Mouse (Mus musculus) layer of hippocampus, adult 18-20 months (tissue): ENCODE measurements at regions not wholly inside any gene's neighbourhood (a gene's known extent, or its start where the extent isn't known, plus 50 kb on each side); places are given as distances from the start of the nearest gene placed in this dataset.
A peak's percentile ranks its signal among the peaks of the same experiment; 100 is the strongest.

Source experiments
- DNase-seq, 2 experiments: peaks; one replicate each; pipeline ENCODE4 v3.0.0; 2022; ENCODE audit warnings: low spot score in 2 of 2

DNA sequence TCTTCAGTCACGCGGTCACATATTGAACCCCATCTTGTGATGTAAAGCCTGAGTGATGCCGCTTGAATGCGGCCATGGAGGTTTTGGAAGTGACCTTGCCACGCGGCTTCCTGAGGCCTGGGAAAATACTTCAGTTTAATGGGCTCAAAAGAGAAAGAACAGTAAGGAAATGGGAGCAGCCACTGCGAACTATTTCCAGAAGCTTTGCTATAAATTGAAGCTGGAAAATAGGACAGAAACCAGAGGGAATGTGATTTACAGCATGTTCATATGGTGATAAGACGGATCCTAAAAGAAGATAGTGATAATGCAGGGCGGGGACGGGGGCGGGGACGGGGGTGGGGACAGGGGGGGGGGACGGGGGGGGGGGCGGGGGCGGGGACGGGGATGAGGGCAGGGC is 52.7 kb upstream of the Trpc4 start:
- no peak for DNase-seq

DNA sequence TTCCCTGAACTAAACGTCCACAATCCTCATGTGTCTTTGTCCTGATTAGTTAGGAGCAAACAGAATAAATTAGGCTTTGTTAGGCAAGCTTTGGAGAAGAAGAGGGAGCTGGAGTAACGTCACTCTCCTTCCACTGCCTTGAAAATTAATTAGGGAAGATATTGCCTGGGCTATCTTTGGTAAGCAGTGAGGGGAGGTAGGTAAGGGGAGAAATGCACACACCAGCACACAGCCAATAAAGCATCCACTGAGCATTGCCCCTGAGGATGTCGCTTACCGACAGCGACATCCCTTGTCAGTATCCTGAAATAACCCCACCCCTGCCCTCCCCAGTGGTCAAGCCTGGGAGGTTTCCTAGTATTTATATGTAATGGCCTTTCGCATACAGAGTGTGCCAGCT is 72.2 kb upstream of the Trpc4 start:
- no peak for DNase-seq

DNA sequence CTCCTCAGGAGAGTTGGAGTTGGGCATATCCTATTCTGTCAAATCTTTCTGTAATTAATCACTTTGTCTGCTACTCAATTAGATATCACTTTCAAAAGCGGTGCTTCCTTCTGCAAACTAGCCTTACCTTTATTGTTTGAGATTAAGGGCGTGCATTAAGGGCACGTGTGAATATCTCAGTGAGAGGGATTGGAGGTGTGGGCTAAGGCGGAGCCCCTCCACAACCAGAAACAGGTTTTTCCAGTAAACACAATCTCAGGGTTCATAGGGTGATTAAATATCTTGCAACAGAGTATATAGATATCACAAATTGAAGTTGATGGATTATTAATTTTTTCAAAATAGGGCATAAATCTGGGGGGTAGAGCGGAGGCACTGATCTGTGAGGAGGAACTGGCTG is 79.4 kb upstream of the Trpc4 start:
- DNase-seq: no peak

DNA sequence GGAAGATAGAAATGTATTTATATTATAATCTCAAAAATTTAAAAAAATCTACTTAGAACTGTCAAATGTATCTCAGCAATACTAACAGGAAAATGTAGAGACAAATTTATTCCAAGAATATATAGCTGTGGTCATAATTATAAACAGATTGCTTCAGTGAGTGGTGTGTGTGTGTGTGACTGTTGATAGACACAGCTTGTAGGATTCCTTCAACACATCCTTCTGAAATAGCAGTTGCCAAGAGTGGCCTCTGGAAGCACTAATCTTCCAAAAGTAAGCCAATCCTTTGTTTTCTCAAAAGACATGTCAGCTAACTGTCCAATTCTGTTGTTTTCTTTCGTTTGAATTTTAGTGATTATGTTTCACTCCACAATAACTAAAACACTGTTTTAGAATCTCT is 95.2 kb upstream of the Trpc4 start:
- DNase-seq: no peak

DNA sequence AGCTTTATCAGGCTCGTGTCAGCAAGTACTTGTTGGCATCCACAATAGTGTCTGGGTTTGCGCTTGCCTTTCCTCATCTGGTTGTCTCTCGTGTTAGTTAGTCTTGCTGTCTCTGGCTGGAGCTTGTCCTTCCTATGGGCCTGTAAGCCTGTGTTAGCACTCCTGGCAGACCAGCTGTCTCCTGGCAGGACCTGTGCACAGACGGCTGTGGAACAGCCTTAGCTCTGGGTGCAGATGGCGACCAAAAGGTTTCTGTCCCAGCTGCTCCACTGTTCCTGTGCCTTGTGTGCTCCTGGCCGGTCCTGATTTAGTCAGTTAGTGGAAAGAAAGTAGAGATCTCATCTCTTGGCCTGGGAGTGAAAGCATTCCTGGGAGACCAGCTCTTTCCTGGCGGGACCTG is 101.5 kb upstream of the Trpc4 start:
- no peak for DNase-seq

DNA sequence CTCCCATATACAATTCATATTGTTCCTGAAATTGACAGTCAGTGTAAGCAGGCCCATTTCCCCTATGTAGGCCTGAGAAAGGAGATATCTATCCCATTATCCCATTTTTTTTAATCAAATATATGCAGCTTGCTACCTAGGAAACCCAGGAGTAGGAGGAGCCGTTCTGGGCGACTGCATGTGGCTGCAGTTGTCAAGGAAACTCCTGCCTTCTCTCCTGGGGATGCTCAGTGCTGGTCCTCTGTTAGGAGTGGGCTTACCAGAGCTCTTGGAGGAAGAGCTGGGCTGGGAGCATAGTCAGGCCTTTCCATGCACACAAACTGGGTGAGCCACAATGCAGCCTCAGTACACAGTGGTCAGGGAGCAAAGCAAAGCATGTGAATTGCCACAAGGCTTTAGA is 106.5 kb upstream of the Trpc4 start:
- peak; percentile 19 to 44 for DNase-seq

DNA sequence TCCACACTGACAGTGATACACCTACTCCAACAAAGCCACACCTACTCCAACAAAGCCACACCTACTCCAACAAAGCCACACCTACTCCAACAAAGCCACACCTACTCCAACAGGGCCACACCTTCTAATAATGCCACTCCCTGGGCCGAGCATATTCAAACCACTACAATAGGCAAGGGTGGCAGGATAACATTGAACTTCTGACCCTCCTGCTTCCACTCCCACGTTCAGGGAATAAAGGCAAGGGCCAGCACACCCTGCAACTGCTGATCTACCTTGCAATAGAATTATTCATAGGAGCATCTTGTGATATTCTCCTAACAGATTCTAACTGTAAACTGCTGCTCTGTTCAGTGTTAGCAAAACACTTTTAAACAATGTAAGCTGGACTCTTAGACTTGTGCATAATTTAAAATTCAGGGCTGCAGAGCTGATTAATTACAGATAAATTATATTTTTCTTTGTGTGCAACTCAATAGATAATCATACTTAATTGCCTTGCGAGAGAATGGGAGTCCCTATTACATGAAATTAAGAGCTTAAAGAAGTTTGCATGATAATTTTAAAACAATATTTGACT is 107.7 kb upstream of the Trpc4 start:
- DNase-seq: no peak

DNA sequence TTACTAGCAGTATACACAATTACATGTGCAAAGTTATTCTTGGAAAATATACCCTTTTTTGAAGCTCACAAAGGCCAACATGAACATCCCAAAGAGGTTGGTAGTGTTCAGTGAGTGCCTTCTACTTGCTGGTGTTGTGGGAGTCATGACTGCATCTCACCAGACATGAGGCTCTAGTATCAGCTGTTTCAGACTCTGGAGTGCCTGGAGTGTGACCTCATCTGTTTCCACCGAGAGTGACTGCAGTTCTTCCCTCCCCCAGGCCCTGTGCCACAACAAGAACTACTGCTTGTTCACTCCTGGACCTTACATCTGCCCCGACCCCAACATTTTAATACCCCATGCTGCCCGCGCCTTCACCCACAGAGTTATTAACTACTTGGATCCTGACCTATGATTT is 128.5 kb upstream of the Trpc4 start:
- no peak for DNase-seq

DNA sequence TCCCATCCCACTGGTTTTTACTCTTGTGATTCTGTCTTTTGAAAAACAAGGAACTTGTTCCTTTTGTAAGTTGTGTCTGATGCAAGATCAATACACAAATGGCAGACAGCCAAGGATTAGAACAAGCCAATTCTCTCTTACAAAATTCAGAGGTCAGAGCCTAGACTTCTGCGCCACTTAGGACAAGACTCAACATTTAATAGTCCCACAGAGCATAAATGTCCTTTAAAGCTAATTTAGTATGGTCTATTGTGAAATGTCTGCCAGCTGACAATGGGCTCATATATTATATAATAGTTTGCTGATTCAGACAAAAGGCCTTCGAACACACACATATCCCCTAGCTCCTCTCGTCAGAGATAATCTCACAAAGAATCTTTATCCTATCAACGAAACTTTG is 135.6 kb upstream of the Trpc4 start:
- no peak for DNase-seq

DNA sequence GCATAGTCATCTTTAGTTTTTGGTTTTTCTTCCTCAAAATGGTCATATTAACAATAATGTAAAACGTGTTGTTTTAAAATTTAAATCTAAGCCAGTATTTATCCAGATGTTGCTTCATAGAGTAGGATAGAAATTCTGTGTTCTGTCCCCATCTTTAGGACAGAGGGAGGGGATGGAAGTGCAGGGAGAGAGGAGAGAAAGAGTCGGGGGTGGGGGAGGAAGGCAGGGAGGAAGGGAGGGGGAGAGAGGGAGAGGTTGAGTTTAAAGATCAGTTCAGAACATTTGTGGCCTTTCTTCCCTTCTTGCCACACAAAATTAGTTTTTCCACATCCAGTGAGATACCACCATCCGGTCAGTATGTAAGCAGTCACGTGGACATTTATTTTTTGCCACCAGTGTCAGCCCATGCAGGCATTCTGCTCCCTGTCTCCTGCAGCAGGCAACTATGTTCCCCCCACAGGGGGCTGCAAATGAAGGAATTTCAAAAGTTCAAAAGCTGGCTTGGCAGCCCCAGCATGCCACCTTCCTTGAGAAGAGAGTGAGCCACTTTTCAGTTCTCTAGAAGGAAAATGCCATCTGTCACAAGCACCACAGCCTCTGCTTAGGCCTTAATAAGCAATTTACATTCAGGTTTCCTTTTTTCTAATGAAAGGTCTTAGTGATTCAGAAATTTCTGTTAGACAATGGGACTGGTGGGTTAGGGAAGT is 137.7 kb upstream of the Trpc4 start:
- no peak for DNase-seq

DNA sequence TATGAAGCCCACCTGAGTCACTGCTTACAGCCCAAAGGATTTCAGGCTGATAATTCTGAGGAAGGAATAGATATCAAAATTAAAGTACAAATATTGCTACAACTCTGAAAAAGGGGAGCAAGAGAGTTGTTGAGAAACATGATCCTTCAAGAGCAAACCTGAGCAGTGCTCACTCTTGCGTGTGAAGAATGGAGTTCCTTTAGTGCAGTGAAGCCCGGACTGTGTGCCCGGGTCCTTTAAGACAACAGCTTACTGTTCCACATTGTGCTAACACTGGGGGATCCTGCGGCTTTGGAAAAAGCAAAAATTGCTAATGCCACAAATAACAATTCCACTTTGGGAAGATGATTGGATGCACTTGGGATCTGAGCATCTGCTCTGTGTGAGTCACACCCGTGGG is 139.0 kb upstream of the Trpc4 start:
- peak in 1 of 2 experiments; percentile 46 for DNase-seq

DNA sequence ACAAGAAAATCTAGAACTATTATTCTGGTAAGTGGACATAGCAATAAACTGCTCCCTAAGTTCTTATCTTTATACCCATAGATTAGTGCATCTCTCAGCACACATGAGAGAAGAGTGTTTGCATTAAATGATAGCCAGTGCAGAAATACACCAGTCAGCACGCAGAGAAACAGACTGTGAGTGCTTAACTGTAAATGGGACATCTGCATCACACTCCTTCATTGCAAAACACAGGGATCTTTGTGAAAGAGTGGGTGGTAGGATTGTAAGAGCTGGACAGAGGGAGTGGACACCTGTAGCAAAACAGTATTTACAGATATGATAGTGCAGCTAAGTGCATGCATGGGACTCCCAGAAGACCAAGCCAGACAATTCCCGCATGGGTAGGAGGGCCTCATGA is 144.8 kb upstream of the Trpc4 start:
- no peak for DNase-seq

DNA sequence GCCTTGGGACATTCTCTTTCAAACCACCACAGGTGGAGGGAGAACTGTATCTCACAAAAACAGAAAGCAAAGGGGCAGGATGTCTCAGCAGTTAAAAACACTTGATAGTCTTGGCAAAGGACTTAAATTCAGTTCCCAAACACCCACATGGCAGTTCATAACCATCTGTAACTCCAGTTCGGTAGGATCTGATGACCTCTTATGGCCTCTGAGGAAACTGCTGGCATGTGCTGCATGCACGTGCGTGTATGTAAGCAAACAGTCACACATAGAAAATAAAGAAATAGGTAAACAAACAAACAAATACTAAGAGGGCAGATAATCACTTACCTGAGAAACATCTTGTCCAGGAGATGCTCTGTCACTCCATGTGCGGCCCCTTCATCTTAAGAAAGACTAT is 129.4 kb upstream of the Ufm1 start:
- DNase-seq: peak in 1 of 2 experiments; percentile 38

DNA sequence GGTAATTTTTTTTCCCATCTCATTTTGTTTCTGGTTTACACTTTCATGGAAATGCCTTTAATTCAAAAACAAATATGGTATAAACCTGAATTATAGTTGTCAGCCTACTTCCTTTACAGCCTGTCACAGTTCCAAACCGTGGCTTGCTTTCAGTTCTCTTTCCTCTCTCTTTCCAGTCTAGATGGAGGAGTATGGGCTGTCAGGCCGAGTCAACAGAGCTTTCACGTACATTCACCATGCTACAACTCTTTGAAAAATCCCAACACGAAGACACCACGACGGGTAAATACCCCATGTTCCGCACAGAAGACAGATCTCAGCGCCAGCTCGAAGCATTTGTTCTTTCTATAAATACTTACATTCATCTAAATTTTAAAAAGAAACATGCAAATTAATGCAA is 125.2 kb upstream of the Ufm1 start:
- peak; percentile 45 to 68 for DNase-seq

DNA sequence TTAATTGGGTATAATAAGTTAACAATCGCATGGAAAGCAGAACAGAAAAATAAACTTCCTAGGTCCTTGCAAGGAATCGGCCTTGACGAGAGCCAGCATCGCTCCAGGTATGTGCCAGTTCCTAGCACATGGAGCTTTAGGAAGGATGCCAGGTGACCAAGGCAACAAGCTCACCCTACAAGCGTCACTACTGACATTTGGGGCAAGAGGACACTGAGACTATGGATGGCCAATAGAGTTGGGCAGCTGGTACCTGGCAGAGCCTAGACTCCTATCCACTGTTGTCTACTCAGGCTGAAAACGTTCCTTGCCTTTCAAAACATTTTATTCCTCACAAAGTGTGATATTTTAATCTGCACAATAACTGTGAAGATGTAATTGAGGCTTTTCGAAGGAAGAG is 124.6 kb upstream of the Ufm1 start:
- DNase-seq: peak in 1 of 2 experiments; percentile 28

DNA sequence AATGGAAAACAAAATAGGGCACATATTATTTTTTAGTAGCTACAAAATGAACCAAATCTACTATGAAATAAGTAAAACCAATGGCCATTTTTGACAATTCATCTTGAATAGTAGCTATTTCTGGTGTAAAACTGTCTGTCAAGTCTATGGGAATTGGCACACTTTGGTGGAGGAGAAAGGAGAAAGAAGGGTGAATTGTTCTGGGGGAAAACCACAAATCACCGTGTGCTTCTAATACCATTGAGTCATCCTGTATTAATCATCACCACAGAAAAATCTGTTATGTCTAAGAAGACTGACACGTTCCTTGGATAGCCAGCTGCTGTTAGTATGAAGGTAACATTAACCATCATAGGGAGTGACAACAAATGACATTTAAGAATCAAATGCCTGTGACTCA is 123.7 kb upstream of the Ufm1 start:
- no peak for DNase-seq

DNA sequence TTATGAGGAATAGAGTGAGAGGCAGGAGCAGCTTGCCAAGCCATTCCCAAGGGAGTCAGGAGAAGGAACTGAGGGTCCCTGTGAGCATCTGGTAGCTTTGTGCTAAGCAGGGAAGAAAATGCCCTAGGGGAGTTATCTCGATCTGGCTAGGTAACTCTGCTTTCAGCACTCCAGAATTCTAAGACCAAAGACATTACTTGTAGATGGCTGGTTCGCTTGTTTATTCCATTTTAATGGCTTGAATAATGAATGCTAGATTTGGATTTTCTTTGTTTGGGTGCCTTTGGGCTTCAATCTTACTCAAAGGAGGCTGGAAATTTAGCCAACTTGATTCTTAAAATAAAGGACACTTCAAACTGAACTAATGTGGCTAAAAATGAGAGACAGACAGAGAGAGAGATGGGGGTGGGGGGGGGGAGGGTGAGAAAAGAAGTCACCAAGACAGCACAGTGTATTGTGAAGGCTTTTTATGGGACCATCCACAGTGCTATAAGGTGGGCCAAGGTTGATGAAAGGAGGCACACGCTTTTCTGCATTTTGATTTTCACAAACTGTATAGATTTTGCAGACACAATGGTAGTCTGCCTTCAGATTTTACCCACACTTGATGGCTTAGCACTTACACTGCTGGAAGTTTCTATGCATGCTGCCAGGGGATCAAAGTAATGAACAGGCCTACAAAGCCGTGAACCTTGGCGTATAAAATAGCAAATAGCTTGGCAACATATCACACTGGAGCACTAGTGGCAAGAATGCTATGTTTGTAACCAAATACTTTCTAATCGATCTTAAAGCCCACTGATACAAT is 121.3 kb upstream of the Ufm1 start:
- no peak for DNase-seq

DNA sequence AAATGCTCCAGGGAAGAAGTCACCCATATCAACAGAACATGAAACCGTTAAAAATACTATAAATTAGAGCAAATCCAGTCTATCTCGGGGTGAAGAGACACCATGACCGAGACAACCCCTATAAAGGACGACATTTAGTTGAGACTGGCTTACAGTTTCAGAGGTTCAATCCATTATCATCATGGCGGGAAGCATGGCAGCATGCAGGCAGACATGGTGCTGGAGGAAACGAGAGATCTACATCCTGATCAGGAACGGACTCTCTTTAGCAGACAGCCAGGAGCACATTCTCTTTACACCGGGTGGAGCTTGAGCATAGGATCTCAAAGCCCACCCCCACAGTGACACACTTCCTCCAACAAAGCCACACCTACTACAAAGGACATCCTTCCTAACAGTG is 118.7 kb upstream of the Ufm1 start:
- DNase-seq: no peak

DNA sequence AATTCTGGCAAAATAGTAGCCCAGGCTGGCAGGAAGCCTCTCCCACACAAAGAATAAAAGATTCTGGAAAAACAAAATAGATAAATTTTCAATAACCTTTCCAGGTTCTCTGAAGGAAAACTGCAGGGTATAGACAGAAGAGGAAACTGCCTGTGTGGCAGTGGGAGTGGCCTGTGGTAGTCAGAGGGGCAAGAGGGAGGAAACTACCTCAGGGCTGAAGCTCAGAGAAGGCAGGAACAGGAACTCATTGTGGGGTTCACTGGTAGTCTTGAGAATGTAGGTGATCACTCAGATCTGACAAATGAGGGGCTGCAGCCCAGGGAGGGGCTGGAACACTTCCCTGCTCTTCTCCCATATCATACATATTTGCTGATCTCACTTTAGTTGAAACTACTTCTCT is 118.0 kb upstream of the Ufm1 start:
- peak in 1 of 2 experiments; percentile 38 for DNase-seq

DNA sequence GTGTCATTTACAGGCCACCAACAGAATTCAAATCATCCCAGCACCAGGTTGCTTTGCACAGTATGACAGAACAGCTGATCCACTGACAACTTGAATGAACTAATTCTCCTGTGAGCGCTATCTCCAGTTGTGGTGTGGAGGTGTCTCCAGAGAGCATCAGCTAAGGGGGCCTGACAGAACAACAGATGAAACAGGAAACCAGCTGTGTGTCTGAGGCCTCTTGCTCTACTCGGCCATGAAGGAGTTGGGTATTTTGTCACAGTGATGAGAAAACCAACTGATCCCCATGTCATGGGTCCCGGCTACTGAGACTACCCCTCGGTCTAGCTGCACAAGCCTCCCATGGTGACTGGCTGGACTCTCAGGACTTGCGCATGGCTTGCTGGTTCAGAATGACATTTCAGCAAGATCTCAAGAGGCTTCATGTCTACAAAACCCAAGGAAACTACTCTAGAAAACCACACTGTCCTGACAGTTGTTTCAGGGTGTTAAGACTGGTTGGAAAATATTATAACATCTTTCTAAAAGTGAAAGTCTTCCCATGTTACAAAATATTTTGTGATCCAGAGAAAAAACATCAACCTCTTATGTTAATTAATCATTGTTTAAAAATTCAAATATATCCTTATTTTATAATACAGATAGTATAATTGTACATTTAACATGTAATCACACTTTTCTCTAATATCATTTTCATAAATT is 113.9 kb upstream of the Ufm1 start:
- DNase-seq: no peak

DNA sequence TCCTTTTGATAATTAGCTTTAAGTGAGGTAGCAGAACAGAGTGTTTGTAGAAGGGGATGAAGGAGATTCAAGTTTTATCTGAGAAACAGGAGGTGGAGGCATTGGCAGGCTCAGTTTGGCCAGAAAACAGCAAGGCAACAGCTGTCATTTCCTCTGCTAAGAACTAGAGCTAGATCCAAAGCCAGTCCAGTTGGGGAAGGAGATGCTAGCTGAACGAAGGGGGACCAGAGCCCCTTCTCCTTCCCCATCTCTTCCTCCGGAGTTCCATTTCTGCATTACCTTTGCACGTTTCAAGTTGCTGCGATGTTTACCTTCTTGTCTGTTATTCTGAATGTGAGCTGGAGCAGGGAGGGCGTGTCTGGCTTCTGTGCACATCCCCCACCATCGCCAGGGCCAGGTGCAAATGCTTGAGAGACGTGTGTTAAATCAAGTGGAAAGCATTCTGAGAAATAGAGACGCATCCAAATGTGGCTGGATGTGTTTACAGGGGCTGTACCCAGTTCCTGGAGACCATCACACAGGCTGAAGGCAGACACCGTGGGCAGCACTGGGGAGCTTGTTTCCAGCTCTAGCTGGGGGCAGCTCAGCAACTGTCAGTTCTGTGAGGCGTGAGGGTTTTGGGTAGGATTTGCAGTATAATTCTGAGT is 111.4 kb upstream of the Ufm1 start:
- peak; percentile 30 to 35 for DNase-seq
